Mouse (Mus musculus) olfactory bulb, adult 2 months (tissue): ENCODE data around the gene Smarcb1.

Experiments
- CTCF ChIP-seq: fragments of 200-500 bp; IDR thresholded peaks from 2 replicates; pipeline ENCODE4 v1.5.1; 2012; ENCODE audit warnings: low read depth, mild to moderate bottlenecking, low read length, moderate library complexity; ENCODE audit not compliant: insufficient read depth
- POLR2A ChIP-seq: fragments of 200-500 bp; IDR thresholded peaks from 2 replicates; pipeline ENCODE4 v1.6.1; 2012; ENCODE audit warnings: mild to moderate bottlenecking, low read depth, low read length, moderate library complexity; ENCODE audit not compliant: insufficient read depth

DNA sequence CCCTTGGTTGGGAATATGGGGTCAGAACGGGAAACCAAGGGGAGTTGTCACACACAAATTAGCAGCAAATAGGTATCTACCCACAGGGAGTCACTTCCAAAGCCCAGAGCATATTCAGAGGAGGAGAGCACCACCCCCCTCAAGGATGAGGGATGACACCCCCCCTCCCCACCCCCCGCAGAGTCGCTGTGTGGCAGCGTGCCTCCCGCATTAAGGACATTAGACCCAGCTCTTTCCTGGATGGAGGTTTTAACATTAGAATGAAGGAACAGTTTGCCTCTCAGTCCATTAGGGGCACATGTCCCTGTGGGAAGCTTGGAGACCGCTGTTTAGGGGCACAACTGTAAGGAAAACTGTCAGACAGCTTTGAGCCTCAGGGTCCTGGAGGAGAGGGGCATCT is 70.3 kb downstream of the Smarcb1 start:
- no peak for TF ChIP-seq CTCF
- no peak for TF ChIP-seq POLR2A
